Mouse (Mus musculus) G1E (cell line): ENCODE data around the gene Gm21083.
"Not testable (repeated sequence)": the region's sequence is repeated elsewhere in the genome, so short reads cannot be mapped to it uniquely, and the experiment has no call there.

ENCODE experiments used
- CTCF ChIP-seq: IDR thresholded peaks from 2 replicates; pipeline ENCODE4 v1.5.1; 2012; ENCODE audit warnings: low read depth, low read length, inconsistent platforms, mixed read lengths
- GATA1 ChIP-seq: IDR thresholded peaks from 2 replicates; pipeline ENCODE4 v1.6.1; 2012; ENCODE audit warnings: borderline replicate concordance, low read length, inconsistent platforms, mixed read lengths
- GATA2 ChIP-seq: IDR thresholded peaks from 2 replicates; pipeline ENCODE4 v1.6.1; 2012; ENCODE audit warnings: low read depth, low read length, inconsistent platforms, borderline replicate concordance
- POLR2AphosphoS5 ChIP-seq: IDR thresholded peaks from 2 replicates; pipeline ENCODE4 v1.6.1; 2012; ENCODE audit warnings: low read depth, low read length, inconsistent platforms; ENCODE audit not compliant: insufficient replicate concordance
- TAL1 ChIP-seq: conservative IDR thresholded peaks from 2 replicates; pipeline ENCODE4 v1.6.1; 2012; ENCODE audit warnings: low read depth, low read length, inconsistent platforms, mixed read lengths

GRCm38 (mm10) chr5:15610695-15611094 lies 33.6 kb downstream of the Gm21083 start:
- TF ChIP-seq POLR2AphosphoS5, CTCF, TAL1, GATA1, GATA2: not testable (repeated sequence)
